Mouse (Mus musculus): ENCODE data around the gene Olfr1259. TPM values are rescaled to one million over a fixed set of nuclear protein-coding genes. Genes with fewer than 3 reads are reported as not detected.

Gene Olfr1259
- polyA plus RNA-seq (2017; shearing (Covaris generic)) = not detected

GRCm38 (mm10) chr2:89948564-89948963 lies at the start of gene Olfr1259:
Gene Olfr1259 (minus strand): TSS chr2:89948664.

GRCm38 (mm10) chr2:89990921-89991320 lies 42.5 kb upstream of the Olfr1259 start, which contains the start of gene Olfr1261:
Gene Olfr1261 (plus strand): TSS chr2:89991221.

GRCm38 (mm10) chr2:89974184-89974583 lies 25.7 kb upstream of the Olfr1259 start, which contains the start of gene Olfr1260:
Gene Olfr1260 (plus strand): TSS chr2:89974340.

GRCm38 (mm10) chr2:89927009-89927408 lies 21.5 kb downstream of the Olfr1259 start, which contains the start of gene Olfr1258:
Gene Olfr1258 (plus strand): TSS chr2:89927309.

Other genes starting within 250 kb of the Olfr1259 start
- gene Olfr1252, start 223.7 kb downstream of the Olfr1259 start, polyA plus RNA-seq (2017; shearing (Covaris generic)) = not detected
- gene Olfr1253, start 191.6 kb downstream of the Olfr1259 start, polyA plus RNA-seq (2017; shearing (Covaris generic)) = not detected
- gene Olfr1254, start 155.0 kb downstream of the Olfr1259 start, polyA plus RNA-seq (2017; shearing (Covaris generic)) = not detected
- not detected for gene Olfr1255, start 136.6 kb downstream of the Olfr1259 start, polyA plus RNA-seq (2017; shearing (Covaris generic))
- gene Olfr1256, start 107.1 kb downstream of the Olfr1259 start, polyA plus RNA-seq (2017; shearing (Covaris generic)) = not detected
- not detected for gene Olfr48, start 100.5 kb downstream of the Olfr1259 start, polyA plus RNA-seq (2017; shearing (Covaris generic))
- not detected for gene Olfr1257, start 70.2 kb downstream of the Olfr1259 start, polyA plus RNA-seq (2017; shearing (Covaris generic))
- 0.19 TPM for gene Olfr1258, start 21.4 kb downstream of the Olfr1259 start, polyA plus RNA-seq (2017; shearing (Covaris generic))
- not detected for gene Olfr1260, start 25.7 kb upstream of the Olfr1259 start, polyA plus RNA-seq (2017; shearing (Covaris generic))
- gene Olfr1261, start 42.6 kb upstream of the Olfr1259 start, polyA plus RNA-seq (2017; shearing (Covaris generic)) = not detected
- gene Olfr1262, start 51.5 kb upstream of the Olfr1259 start, polyA plus RNA-seq (2017; shearing (Covaris generic)) = not detected
- 0.08 TPM for gene Olfr1263, start 63.5 kb upstream of the Olfr1259 start, polyA plus RNA-seq (2017; shearing (Covaris generic))
- gene Olfr1264, start 76.9 kb upstream of the Olfr1259 start, polyA plus RNA-seq (2017; shearing (Covaris generic)) = not detected
- not detected for gene Olfr1265, start 86.7 kb upstream of the Olfr1259 start, polyA plus RNA-seq (2017; shearing (Covaris generic))
- gene Olfr140, start 114.9 kb upstream of the Olfr1259 start, polyA plus RNA-seq (2017; shearing (Covaris generic)) = not detected
- gene Olfr1269, start 172.7 kb upstream of the Olfr1259 start, polyA plus RNA-seq (2017; shearing (Covaris generic)) = not detected
- not detected for gene Olfr32, start 193.6 kb upstream of the Olfr1259 start, polyA plus RNA-seq (2017; shearing (Covaris generic))
- gene Olfr1270, start 204.4 kb upstream of the Olfr1259 start, polyA plus RNA-seq (2017; shearing (Covaris generic)) = not detected

Measured in CD4-positive, CD25-positive, alpha-beta regulatory T cell (primary cell).